Mouse (Mus musculus) forebrain, embryonic 16.5 days (tissue): Measurements from ENCODE around the gene Rbm5. TPM values are rescaled to one million over a fixed set of nuclear protein-coding genes. Genes with fewer than 3 reads are reported as not detected.
A peak's percentile ranks its signal among the peaks of the same experiment; 100 is the strongest.

Experiments used
- ATAC-seq: fragments of 200-750 bp; cut with Nextera tagmentation; 2 replicates; pipeline ENCODE4 v1.8.0; 2017; ENCODE audit warnings: mild to moderate bottlenecking, moderate library complexity
- H3K27ac ChIP-seq: fragments of 300-500 bp; sonication (generic); 2 replicates; pipeline ENCODE4 v1.5.1; 2014; ENCODE audit warnings: low read length, control low read depth
- H3K27me3 ChIP-seq: fragments of 300-500 bp; sonication (generic); replicated peaks from 2 replicates; pipeline ENCODE4 v1.6.1; 2014; ENCODE audit warnings: low read length; ENCODE audit not compliant: control insufficient read depth, insufficient read depth
- H3K36me3 ChIP-seq: fragments of 300-500 bp; sonication (generic); 2 replicates; pipeline ENCODE4 v1.6.1; 2014; ENCODE audit not compliant: control insufficient read depth, insufficient read depth
- H3K4me1 ChIP-seq: fragments of 300-500 bp; sonication (generic); replicated peaks from 2 replicates; pipeline ENCODE4 v1.6.1; 2014; ENCODE audit warnings: low read length; ENCODE audit not compliant: control insufficient read depth, insufficient read depth
- H3K4me2 ChIP-seq: fragments of 300-500 bp; sonication (generic); 2 replicates; pipeline ENCODE4 v1.6.1; 2014; ENCODE audit warnings: mild to moderate bottlenecking, low read length, control low read depth
- H3K4me3 ChIP-seq: fragments of 300-500 bp; sonication (generic); replicated peaks from 2 replicates; pipeline ENCODE4 v1.5.1; 2014; ENCODE audit warnings: mild to moderate bottlenecking, low read length, control low read depth
- H3K9ac ChIP-seq: fragments of 300-500 bp; sonication (generic); replicated peaks from 2 replicates; pipeline ENCODE4 v1.6.1; 2014; ENCODE audit warnings: low read depth, low read length, control low read depth
- H3K9me3 ChIP-seq: fragments of 300-500 bp; sonication (generic); 2 replicates; pipeline ENCODE4 v1.6.1; 2016; ENCODE audit warnings: low read length; ENCODE audit not compliant: control insufficient read depth
- WGBS: fragments of 180-500 bp; shearing (Covaris S2); extraction: QIAGEN DNeasy Blood & Tissue Kit; methylation state at CpG from one replicate; pipeline ENCODE4 v1.1.7; 2014; 5-methylcytosine and 5-hydroxymethylcytosine counted together
- polyA plus RNA-seq: library from polyadenylated mRNA; unstranded; fragments of >200 nt; fragmentation: Nextera tagmentation; extraction: Ambion mirVana; gene quantifications from 2 replicates; pipeline ENCODE4 v1.2.1, GENCODE M21; 2015

Rbm5 gene
- polyA plus RNA-seq, result 294 and 303 TPM in 2 replicates

DNA sequence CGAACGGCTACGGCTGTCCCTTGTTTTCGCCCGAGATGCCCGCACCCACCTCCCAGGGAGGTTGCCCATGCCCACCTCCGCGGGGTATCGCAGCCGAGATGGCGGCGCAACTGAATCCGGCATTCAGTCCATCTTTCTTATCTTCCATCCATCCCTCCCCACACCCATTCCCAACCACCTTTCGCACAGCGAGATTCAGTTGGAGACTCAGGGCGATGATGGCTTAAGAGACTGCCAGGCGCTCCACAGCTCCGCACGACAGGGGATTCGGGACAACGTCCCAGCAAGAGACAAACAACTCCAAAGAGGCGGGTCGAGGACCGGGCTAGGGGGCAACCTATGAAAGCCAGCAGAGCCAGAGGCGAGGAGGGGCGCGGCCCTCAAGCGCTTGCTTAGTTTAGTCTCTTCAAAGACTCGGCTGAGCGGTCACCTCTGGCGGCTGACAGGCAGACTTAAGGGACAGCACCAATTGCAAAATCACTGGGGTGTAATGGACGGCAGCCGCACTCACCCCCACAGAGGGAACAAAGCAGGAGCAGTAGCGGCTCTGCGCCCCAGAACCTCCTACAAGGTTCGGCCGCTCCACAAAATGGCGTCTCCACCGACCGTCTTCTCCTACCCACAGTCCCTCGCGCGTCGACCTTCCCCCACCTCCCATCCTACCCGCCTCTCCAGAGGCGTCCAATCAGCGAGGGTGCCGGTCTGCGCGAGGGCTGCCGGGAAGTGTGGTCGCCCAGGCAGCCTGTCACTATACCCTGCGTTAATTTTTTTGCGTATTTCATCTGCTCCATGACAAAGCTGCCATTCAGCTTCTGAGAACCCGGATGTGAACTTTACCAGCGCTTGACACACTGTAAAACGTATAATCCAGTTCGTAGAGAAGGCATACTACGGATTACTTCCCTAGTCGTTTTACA is at the start of gene Rbm5:
Gene Rbm5, minus strand, starts transcription at position 623 of the 917 bp plus-strand sequence.
- H3K36me3 ChIP-seq, result peaks cover 38% of the 10 kb centered on the region
- H3K9ac ChIP-seq, result peak within 1 kb of the TSS; percentile 99
- H3K27ac ChIP-seq, result peak within 1 kb of the TSS; percentile 93
- H3K4me3 ChIP-seq, result peak within 1 kb of the TSS; percentile 100
- ATAC-seq, result peak; percentile 100
- no peaks in the 10 kb centered on the region for H3K27me3 ChIP-seq
- H3K9me3 ChIP-seq, result no peaks in the 10 kb centered on the region
- WGBS, result under 1% methylated on average over 60 of the region's 60 CpGs
- peaks cover 18% of the 10 kb centered on the region for H3K4me1 ChIP-seq
- peak within 1 kb of the TSS; percentile 75 for H3K4me2 ChIP-seq

DNA sequence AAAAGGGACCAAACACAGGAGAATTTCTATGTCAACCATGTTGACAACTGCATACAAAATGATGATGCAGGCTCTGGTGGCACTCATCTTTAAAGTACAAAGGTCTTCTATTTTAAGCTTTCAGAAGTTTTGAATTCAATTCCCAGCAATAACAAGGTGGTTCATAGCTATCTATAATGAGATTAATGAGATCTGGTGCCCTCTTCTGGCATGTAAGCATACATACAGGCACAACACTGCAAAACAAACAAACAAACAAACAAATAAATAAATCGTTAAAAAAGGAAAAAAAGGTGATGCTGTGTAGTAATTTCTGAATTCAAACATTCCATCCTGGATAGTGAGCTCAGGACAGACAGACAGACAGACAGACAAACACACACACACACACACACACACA is 41.3 kb upstream of the Rbm5 start:
- H3K27ac ChIP-seq, result no peak overlapping the region
- peaks cover 8% of the 10 kb centered on the region; the same call in 1 of the 2 replicates for H3K36me3 ChIP-seq
- H3K4me2 ChIP-seq, result no peak overlapping the region
- 92% methylated on average over 1 of the region's 1 CpGs for WGBS
- no peak for ATAC-seq
- H3K4me3 ChIP-seq, result no peak overlapping the region
- H3K9me3 ChIP-seq, result no peaks in the 10 kb centered on the region
- H3K4me1 ChIP-seq, result no peaks in the 10 kb centered on the region
- H3K27me3 ChIP-seq, result no peaks in the 10 kb centered on the region
- H3K9ac ChIP-seq, result no peak overlapping the region

DNA sequence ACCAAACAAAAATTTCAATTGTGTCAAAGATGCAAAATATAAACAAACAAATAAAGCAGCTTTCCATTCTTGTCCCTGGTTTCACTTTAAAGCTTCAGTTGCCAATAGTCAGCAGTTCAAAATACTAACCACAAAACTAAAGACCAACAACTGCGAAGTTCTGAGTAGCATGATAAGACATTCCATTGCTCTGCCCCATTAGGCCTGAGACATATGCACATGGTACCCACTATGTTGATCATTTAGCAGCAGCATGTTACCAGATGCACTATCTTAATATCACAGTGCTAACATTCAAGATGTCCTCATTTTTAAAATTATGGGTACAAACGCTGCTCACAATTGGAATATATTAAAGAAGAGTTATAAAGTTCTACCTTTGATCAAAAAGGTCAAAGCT is 40.2 kb upstream of the Rbm5 start:
- no peak for ATAC-seq
- no peaks in the 10 kb centered on the region for H3K27me3 ChIP-seq
- no peaks in the 10 kb centered on the region for H3K4me1 ChIP-seq
- no peak overlapping the region for H3K27ac ChIP-seq
- no peak overlapping the region for H3K9ac ChIP-seq
- H3K36me3 ChIP-seq, result peaks cover 5% of the 10 kb centered on the region; the same call in 1 of the 2 replicates
- no peaks in the 10 kb centered on the region for H3K9me3 ChIP-seq
- no peak overlapping the region for H3K4me3 ChIP-seq
- H3K4me2 ChIP-seq, result no peak overlapping the region
- 95% methylated on average over 2 of the region's 2 CpGs for WGBS

DNA sequence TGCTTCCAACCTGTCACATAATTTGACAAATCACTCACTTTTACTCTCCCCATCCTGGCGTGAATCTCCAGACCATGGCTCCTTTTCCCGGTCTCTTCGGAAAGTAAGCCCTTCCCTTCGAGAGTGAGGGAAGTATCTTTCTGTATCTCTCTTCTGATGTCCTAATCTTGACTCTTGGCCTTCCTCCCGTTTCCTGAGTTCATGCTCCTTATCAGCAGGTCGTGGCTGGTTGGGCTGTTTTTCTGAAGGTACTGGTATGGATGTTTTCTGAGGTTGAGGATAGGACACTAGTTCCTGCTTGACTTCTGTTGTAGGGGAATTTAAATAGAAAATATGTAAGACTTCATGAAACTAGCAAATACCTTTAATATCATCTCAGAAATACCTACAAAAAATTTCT is 20.9 kb upstream of the Rbm5 start:
- H3K36me3 ChIP-seq, result peaks cover 31% of the 10 kb centered on the region
- H3K27ac ChIP-seq, result no peak overlapping the region
- H3K9me3 ChIP-seq, result no peaks in the 10 kb centered on the region
- no peak overlapping the region for H3K4me2 ChIP-seq
- WGBS, result 92% methylated on average over 6 of the region's 6 CpGs
- no peaks in the 10 kb centered on the region for H3K4me1 ChIP-seq
- H3K4me3 ChIP-seq, result no peak overlapping the region
- no peak for ATAC-seq
- no peaks in the 10 kb centered on the region for H3K27me3 ChIP-seq
- H3K9ac ChIP-seq, result no peak overlapping the region

DNA sequence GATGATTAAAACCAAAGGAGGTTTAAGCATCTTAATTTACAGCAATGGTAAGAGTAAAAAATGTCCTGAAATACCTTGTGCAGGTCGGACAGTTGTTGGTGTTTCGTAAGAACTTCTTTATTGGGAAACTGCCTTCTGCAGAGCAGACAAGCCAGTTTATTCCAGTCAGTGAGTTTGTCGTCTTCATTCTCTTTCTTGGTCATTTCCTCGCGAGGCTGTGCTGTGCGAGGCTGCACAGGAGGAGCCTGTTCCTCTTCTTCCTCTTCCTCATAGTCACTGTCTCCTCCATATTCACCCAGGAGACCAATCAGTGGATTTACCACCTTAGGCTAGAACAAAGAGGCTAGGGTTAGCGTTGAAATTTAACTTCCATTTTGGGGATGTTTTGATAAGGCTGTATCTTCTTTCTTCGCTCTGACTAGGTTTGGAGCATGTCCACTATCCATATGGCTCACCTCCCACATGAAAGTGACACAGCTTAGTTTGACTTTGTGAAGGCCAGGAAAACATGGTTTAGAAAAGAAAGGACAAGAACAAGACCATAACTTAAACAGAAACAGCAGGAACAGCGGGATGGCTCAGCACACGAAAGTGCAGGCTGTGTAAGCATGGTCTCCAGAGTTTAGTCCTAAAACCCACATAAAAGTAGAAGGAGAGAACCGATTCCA is 11.9 kb upstream of the Rbm5 start:
- ATAC-seq, result no peak
- H3K27ac ChIP-seq, result no peak overlapping the region
- peaks cover 51% of the 10 kb centered on the region for H3K36me3 ChIP-seq
- no peaks in the 10 kb centered on the region for H3K27me3 ChIP-seq
- no peaks in the 10 kb centered on the region for H3K4me1 ChIP-seq
- H3K4me3 ChIP-seq, result no peak overlapping the region
- WGBS, result 96% methylated on average over 11 of the region's 11 CpGs
- H3K9me3 ChIP-seq, result no peaks in the 10 kb centered on the region
- H3K9ac ChIP-seq, result no peak overlapping the region
- H3K4me2 ChIP-seq, result no peak overlapping the region

DNA sequence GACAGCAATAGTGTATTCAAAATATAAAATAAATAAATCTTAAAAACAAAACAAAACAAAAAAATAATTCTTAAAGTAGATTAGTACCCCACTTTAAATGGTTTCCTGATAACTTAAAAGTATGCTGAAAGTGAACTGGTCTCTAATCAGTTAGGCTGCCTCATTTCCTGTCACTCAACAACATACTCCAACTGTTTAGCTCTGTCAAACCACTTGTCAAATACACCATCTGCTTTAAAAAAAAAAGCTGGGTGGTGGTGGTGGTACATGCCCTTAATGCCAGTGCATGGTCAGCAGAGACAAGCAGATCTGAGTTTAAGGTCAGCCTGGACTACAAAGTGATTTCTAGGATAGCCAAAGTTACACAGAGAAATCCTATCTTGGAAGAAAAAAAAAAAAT is 6.0 kb upstream of the Rbm5 start:
- Histone ChIP-seq H3K27ac (no peak overlapping the region), H3K9ac (no peak overlapping the region), H3K4me1 (no peaks in the 10 kb centered on the region), H3K27me3 (no peaks in the 10 kb centered on the region), H3K36me3 (peaks cover 38% of the 10 kb centered on the region), H3K4me3 (no peak overlapping the region), H3K4me2 (no peak overlapping the region), H3K9me3 (no peaks in the 10 kb centered on the region)
- ATAC-seq, result no peak

DNA sequence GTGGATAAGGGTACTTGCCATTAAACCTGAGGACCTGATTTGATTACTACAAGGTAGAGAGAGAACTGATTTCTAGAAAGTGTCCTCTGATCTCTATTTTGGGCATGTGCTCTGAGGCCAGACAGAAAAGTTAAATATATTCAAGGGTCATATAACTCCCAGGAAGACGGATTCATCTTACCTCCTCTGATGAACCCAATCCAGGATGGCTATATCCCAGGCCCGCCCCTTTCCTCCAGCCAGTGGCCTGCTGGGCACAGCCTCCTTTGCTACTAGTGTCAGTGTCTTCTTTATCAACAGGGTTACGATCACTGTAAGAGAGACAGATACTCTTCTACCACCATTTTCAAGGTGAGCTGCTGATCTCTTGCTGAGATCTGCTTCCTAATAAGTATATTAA is 3.6 kb upstream of the Rbm5 start:
- peaks cover 32% of the 10 kb centered on the region for H3K36me3 ChIP-seq
- H3K27me3 ChIP-seq, result no peaks in the 10 kb centered on the region
- no peak overlapping the region for H3K4me2 ChIP-seq
- H3K9ac ChIP-seq, result no peak overlapping the region
- no peaks in the 10 kb centered on the region for H3K9me3 ChIP-seq
- H3K4me1 ChIP-seq, result peaks cover 7% of the 10 kb centered on the region
- H3K27ac ChIP-seq, result no peak overlapping the region
- WGBS, result 95% methylated on average over 3 of the region's 3 CpGs
- H3K4me3 ChIP-seq, result no peak overlapping the region
- no peak for ATAC-seq

DNA sequence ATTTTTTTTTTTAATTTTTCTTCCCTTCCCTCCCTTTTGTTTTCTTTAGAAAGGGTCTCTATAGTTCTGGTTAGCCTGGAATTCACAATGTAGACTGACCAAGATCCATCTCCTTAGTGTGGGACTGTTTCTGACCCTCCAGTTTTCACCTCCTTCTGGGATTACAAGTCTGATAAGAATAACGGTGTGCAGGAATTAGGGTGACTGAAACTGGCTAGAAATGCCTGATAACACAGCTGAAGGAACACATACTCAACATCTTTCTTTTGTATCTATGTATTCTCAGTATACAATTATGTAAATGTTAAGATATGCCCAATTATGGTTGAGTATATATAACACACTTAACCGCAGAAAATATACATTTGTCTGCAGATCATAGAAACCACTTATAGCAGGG is 986 bp upstream of the Rbm5 start:
- H3K27ac ChIP-seq, result no peak overlapping the region
- H3K27me3 ChIP-seq, result no peaks in the 10 kb centered on the region
- no peak overlapping the region for H3K4me3 ChIP-seq
- 75% methylated on average over 2 of the region's 2 CpGs for WGBS
- H3K4me1 ChIP-seq, result peaks cover 18% of the 10 kb centered on the region
- peaks cover 38% of the 10 kb centered on the region for H3K36me3 ChIP-seq
- peak overlapping the region; percentile 67; the same call in 1 of the 2 replicates for H3K4me2 ChIP-seq
- H3K9ac ChIP-seq, result no peak overlapping the region
- ATAC-seq, result no peak
- no peaks in the 10 kb centered on the region for H3K9me3 ChIP-seq

DNA sequence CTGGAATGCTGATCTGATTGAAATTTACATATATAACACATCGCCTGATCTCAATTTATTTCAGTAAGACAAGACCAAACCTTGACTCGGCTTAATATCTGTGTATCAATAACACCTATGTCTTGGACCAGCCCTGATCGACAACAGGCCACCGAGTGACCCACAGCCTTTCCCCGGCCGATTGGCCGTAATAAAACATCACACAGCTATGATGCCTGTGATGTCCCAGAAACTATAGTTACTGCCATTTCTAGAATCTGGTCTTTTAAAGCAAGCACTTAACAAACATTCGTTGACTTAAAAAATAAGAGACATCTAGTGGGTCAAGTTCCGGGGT is 791 bp downstream of the Rbm5 start:
- peak overlapping the region; percentile 100 for H3K4me3 ChIP-seq
- peak overlapping the region; percentile 99 for H3K9ac ChIP-seq
- no peaks in the 10 kb centered on the region for H3K9me3 ChIP-seq
- H3K36me3 ChIP-seq, result peaks cover 40% of the 10 kb centered on the region
- no peak for ATAC-seq
- no peaks in the 10 kb centered on the region for H3K27me3 ChIP-seq
- peak overlapping the region; percentile 93 for H3K27ac ChIP-seq
- H3K4me2 ChIP-seq, result peak overlapping the region; percentile 75
- peaks cover 18% of the 10 kb centered on the region for H3K4me1 ChIP-seq
- 2% methylated on average over 9 of the region's 9 CpGs for WGBS
